Mouse (Mus musculus): ENCODE data around the gene Dll3.

GRCm38 (mm10) chr7:28280630-28281029, 21.4 kb downstream of the Dll3 start:
- TF ChIP-seq GATA1 (IDR thresholded peaks at IDR 0.05; ENCODE audit: borderline replicate concordance, low read length) (no peak), FLI1 (IDR thresholded peaks at IDR 0.05; ENCODE audit: low read length) (no peak)
